Mouse (Mus musculus) embryonic fibroblast, embryonic 13.5 days (primary cell): ENCODE results near the gene Mgat5. TPM values are rescaled to one million over a fixed set of nuclear protein-coding genes. Genes with fewer than 3 reads are reported as not detected.

Experiments
- H3K27ac ChIP-seq: 2 replicates; pipeline ENCODE4 v1.5.1; 2012; ENCODE audit warnings: low read length, control low read depth, inconsistent platforms; ENCODE audit not compliant: insufficient read depth
- H3K4me1 ChIP-seq: 2 replicates; pipeline ENCODE4 v1.6.1; 2011; ENCODE audit warnings: low read length; ENCODE audit not compliant: control insufficient read depth, insufficient read depth
- H3K4me3 ChIP-seq: 2 replicates; pipeline ENCODE4 v1.5.1; 2011; ENCODE audit warnings: mild to moderate bottlenecking, control low read depth, low read length; ENCODE audit not compliant: insufficient read depth
- CTCF ChIP-seq: IDR thresholded peaks from 2 replicates; pipeline ENCODE4 v1.5.1; 2011; ENCODE audit warnings: mild to moderate bottlenecking, control low read depth, low read length, moderate library complexity, borderline replicate concordance; ENCODE audit not compliant: insufficient read depth
- POLR2A ChIP-seq: IDR thresholded peaks from 2 replicates; pipeline ENCODE4 v1.6.1; 2011; ENCODE audit warnings: low read depth, mild to moderate bottlenecking, control low read depth, low read length, moderate library complexity
- polyA plus RNA-seq: library from polyadenylated mRNA; stranded (reverse); fragments of >200 nt; gene quantifications from 2 replicates; pipeline ENCODE4 v1.2.4, GENCODE M21; 2011; ENCODE audit warnings: low read depth; ENCODE audit not compliant: missing spikeins, insufficient read length

Mgat5 gene
- polyA plus RNA-seq, 1 experiment: 13.3 TPM

GRCm38 (mm10) chr1:127233191-127233651 is 28.4 kb downstream of the Mgat5 start:
- TF ChIP-seq CTCF (no peak), POLR2A (no peak)
- H3K27ac ChIP-seq: no peak overlapping the region
- no peak overlapping the region for H3K4me3 ChIP-seq
- peaks cover 4% of the 10 kb centered on the region for H3K4me1 ChIP-seq

GRCm38 (mm10) chr1:127235157-127235556 is 30.3 kb downstream of the Mgat5 start:
- H3K27ac ChIP-seq: no peak overlapping the region
- H3K4me1 ChIP-seq: peaks cover 10% of the 10 kb centered on the region
- no peak for TF ChIP-seq POLR2A
- H3K4me3 ChIP-seq: no peak overlapping the region

GRCm38 (mm10) chr1:127236396-127236795 is 31.6 kb downstream of the Mgat5 start:
- TF ChIP-seq CTCF: no peak
- TF ChIP-seq POLR2A: no peak
- Histone ChIP-seq H3K4me3 (no peak overlapping the region), H3K4me1 (peaks cover 10% of the 10 kb centered on the region), H3K27ac (no peak overlapping the region)

- H3K4me3 ChIP-seq: no peak overlapping the region
- H3K27ac ChIP-seq: no peak overlapping the region
- H3K4me1 ChIP-seq: peaks cover 6% of the 10 kb centered on the region; the same call in 1 of the 2 replicates
- TF ChIP-seq CTCF (peak; percentile 21; the same call in 1 of the 2 replicates), POLR2A (no peak)
These were observed 34.1 kb downstream of the Mgat5 start for GRCm38 (mm10) chr1:127238871-127239314.

GRCm38 (mm10) chr1:127239914-127240313 is 35.1 kb downstream of the Mgat5 start:
- Histone ChIP-seq H3K4me1 (peaks cover 6% of the 10 kb centered on the region; the same call in 1 of the 2 replicates), H3K4me3 (no peak overlapping the region), H3K27ac (no peak overlapping the region)
- no peak for TF ChIP-seq CTCF
- TF ChIP-seq POLR2A: no peak

GRCm38 (mm10) chr1:127242151-127242887 is 37.5 kb downstream of the Mgat5 start:
- TF ChIP-seq POLR2A (no peak), CTCF (no peak)
- H3K4me1 ChIP-seq: peaks cover 6% of the 10 kb centered on the region; the same call in 1 of the 2 replicates
- no peak overlapping the region for H3K27ac ChIP-seq
- no peak overlapping the region for H3K4me3 ChIP-seq

GRCm38 (mm10) chr1:127242888-127243588 is 38.2 kb downstream of the Mgat5 start:
- no peak overlapping the region for H3K4me3 ChIP-seq
- no peak overlapping the region for H3K27ac ChIP-seq
- TF ChIP-seq CTCF (no peak), POLR2A (no peak)

GRCm38 (mm10) chr1:127244054-127244770 is 39.4 kb downstream of the Mgat5 start:
- TF ChIP-seq POLR2A: no peak
- no peak for TF ChIP-seq CTCF
- H3K4me3 ChIP-seq: no peak overlapping the region
- peaks cover 6% of the 10 kb centered on the region; the same call in 1 of the 2 replicates for H3K4me1 ChIP-seq
- H3K27ac ChIP-seq: no peak overlapping the region

More at GRCm38 (mm10) chr1:127242888-127243588, 38.2 kb downstream of the Mgat5 start:
- peaks cover 6% of the 10 kb centered on the region; the same call in 1 of the 2 replicates for H3K4me1 ChIP-seq

GRCm38 (mm10) chr1:127246158-127246557 is 41.3 kb downstream of the Mgat5 start:
- Histone ChIP-seq H3K4me3 (no peak overlapping the region), H3K4me1 (no peaks in the 10 kb centered on the region; the same call in 1 of the 2 replicates), H3K27ac (no peak overlapping the region)
- TF ChIP-seq CTCF (no peak), POLR2A (no peak)
